Mouse (Mus musculus) ovary, postnatal 36 days (tissue): ENCODE results near the gene Gm21083.
A peak's percentile ranks its signal among the peaks of the same experiment; 100 is the strongest.
"Not testable (repeated sequence)": the region's sequence is repeated elsewhere in the genome, so short reads cannot be mapped to it uniquely, and the experiment has no call there.

ENCODE experiments used
- DNase-seq: peaks from one replicate; pipeline ENCODE4 v3.0.0; 2022; ENCODE audit warnings: low spot score, mixed read lengths

Gene Gm21083

DNA sequence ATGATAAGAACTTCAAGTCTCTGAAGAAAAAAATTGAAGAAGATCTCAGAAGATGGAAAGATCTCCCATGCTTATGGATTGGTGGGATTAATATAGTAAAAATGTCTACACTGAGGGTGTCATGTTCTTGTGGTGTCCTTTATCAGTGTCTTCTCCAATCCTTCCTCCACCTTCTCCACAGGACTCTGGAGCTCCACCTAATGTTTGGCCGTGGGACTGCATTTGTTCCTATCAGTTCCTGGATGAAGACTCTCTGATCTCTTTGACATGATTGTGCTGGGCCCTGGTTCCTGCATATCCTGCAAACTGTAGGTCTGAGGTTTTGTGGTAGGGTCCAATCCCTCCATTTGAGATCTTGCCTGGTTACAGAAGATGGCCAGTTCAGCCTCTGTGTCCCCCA, 51.0 kb downstream of the Gm21083 start:
- DNase-seq = peak; percentile 7

DNA sequence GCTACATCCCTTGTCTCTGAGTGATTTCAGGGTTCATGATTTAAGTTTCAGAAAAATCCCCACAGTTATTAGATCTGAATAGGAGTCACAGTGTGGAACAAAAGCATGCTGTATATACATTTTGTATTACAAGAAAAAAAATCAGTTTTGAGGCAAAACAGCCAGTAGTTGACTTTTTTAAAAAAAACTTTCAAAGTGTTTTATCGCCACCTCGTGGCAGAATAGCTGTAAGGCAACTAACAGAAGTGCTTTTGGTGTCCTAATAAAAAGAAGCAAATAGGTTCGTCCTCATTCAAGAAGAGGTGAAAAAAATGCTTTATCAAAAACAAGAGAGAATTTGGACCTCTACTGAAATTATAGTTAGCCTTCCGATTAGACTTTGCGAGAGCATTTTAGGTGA, 52.9 kb downstream of the Gm21083 start:
- DNase-seq = not testable (repeated sequence)
